Mouse (Mus musculus) lung, postnatal 0 days (tissue): ENCODE measurements around the gene Tcp10a.
"Not testable (repeated sequence)": the region's sequence is repeated elsewhere in the genome, so short reads cannot be mapped to it uniquely, and the experiment has no call there.

ENCODE experiments used
- CTCF ChIP-seq: IDR thresholded peaks from 2 replicates; pipeline ENCODE4 v1.5.1; 2016; ENCODE audit warnings: antibody characterized with exemption, mild to moderate bottlenecking
- EP300 ChIP-seq: IDR thresholded peaks from 2 replicates; pipeline ENCODE4 v1.6.1; 2016; ENCODE audit warnings: antibody characterized with exemption, mild to moderate bottlenecking, control low read depth

DNA sequence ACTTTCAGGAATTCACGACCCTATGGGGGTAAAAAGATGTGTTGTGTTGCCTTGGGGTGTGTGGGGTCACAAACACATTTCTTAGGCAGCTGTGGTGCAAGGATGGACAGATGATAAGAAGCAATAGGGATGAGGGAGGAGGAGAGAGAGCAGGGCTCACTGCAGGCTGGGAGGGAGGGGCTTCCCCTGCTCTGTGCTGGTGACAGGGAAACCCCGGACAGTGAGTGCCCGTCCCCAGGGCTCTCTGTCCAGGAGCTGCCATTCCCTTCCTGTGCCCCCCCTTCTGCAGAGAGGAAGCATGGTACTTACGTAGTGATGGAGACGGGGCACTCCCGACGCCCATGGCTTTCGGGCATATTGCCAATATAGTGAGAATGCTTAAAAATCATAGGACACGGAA is 12.9 kb downstream of the Tcp10a start:
- TF ChIP-seq CTCF, EP300: not testable (repeated sequence)
